Mouse (Mus musculus): ENCODE results near the gene Mical1. TPM values are rescaled to one million over a fixed set of nuclear protein-coding genes. Genes with fewer than 3 reads are reported as not detected.

Gene Mical1
- total and polyA plus RNA-seq, 3 experiments, result 1.3 to 15.7 TPM; not detected in 1

DNA sequence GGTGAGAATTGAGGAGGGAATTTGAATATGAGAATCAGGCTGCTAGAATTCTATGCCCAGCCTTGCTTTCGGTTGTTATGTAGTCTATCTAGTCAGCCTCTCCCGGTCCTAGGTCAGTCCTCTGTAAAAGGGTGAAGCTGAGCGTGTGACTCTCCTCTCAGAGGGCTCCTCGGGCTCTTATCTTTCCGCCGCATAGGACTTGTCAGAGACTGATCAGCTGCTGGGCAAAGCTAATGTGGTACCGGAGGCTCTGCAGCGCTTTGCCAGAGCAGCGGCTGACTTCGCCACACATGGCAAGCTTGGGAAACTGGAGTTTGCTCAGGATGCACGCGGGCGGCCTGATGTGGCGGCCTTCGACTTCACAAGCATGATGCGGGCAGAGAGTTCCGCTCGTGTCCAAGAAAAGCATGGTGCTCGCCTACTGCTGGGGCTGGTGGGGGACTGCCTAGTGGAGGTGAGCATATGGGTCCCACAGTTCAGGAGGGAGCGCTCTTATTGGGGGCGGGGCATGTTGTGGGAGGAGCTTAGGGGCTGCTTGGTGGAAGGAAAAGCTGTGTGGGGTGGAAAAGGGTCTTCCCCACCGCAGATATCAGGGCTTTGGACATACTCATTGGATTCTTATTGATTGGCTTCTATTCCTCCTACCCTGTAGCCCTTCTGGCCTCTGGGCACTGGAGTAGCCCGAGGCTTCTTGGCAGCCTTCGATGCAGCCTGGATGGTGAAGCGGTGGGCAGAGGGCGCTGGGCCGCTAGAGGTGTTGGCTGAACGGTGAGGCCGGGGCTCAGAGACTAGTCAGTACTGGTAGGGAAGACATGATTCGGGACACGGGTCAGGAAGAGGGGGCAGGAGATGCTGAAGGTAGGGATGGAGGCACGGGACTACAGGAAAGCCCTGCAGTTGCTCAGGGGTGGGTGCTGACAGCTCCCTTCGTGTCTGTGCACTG is 5.1 kb downstream of the Mical1 start:
- peaks cover 0 to 3% of the 10 kb centered on the region in 2 experiments; a peak in 1 of 4 replicates for H3K36me3 ChIP-seq (ENCODE audit: control insufficient read depth in 1 of 2, insufficient read depth in 2 of 2, low read length in 2 of 2)
- H3K9ac ChIP-seq (ENCODE audit: control insufficient read depth, low read depth, low read length, poor library complexity, severe bottlenecking), result no peak overlapping the region
- H3K79me2 ChIP-seq (ENCODE audit: control insufficient read depth, insufficient read depth, low read length, poor library complexity), result no peaks in the 10 kb centered on the region
- DNase-seq (ENCODE audit: low read depth, low spot score), result peak; percentile 51
- TF ChIP-seq ELF1 (IDR thresholded peaks at IDR 0.05; ENCODE audit: low read depth, low read length) (no peak), TBP (IDR thresholded peaks at IDR 0.05; ENCODE audit: low read depth, low read length) (no peak), MXI1 (IDR thresholded peaks at IDR 0.05; ENCODE audit: low read depth, low read length) (peak; percentile 29; the same call in 1 of the 2 replicates), USF2 (IDR thresholded peaks at IDR 0.05; ENCODE audit: borderline replicate concordance in 1 of 2, insufficient read depth in 1 of 2, low read depth in 1 of 2, low read length in 2 of 2) (no peak), HCFC1 (IDR thresholded peaks at IDR 0.05; ENCODE audit: low read depth, low read length) (no peak), TAL1 (IDR thresholded peaks at IDR 0.05; ENCODE audit: low read length) (0 out of 2 replicates have a peak, but pooled peaks have one; percentile 10), CHD1 (IDR thresholded peaks at IDR 0.05; ENCODE audit: low read depth, low read length) (no peak), CHD2 (IDR thresholded peaks at IDR 0.05; ENCODE audit: low read length) (no peak), POLR2AphosphoS5 (IDR thresholded peaks at IDR 0.05; ENCODE audit: borderline replicate concordance, low read depth, low read length) (no peak), MYB (IDR thresholded peaks at IDR 0.05; ENCODE audit: low read depth, low read length) (no peak), EP300 (IDR thresholded peaks at IDR 0.05; ENCODE audit: low read depth in 1 of 2, low read length in 2 of 2) (no peak), POLR2AphosphoS2 (IDR thresholded peaks at IDR 0.05; ENCODE audit: low read length) (no peak), SMC3 (IDR thresholded peaks at IDR 0.05; ENCODE audit: low read depth, low read length) (no peak), ETS1 (IDR thresholded peaks at IDR 0.05; ENCODE audit: low read depth, low read length) (peak; percentile 65), GATA1 (IDR thresholded peaks at IDR 0.05; ENCODE audit: low read depth, low read length) (0 out of 2 replicates have a peak, but pooled peaks have one; percentile 45), RAD21 (IDR thresholded peaks at IDR 0.05; ENCODE audit: low read depth, low read length) (no peak), BHLHE40 (IDR thresholded peaks at IDR 0.05; ENCODE audit: borderline replicate concordance, low read depth, low read length) (no peak), SIN3A (IDR thresholded peaks at IDR 0.05; ENCODE audit: low read length) (peak; percentile 45; the same call in 1 of the 2 replicates), ZKSCAN1 (IDR thresholded peaks at IDR 0.05; ENCODE audit: low read depth, low read length) (no peak)
- no peaks in the 10 kb centered on the region for H3K9me3 ChIP-seq (replicated peaks; ENCODE audit: insufficient read depth, low read length)
- no peak overlapping the region for H3K4me3 ChIP-seq (ENCODE audit: control insufficient read depth in 1 of 2, insufficient read depth in 1 of 2, low read depth in 2 of 2, low read length in 2 of 2)
- H3K27me3 ChIP-seq (ENCODE audit: control insufficient read depth in 1 of 2, insufficient read depth in 2 of 2, low read length in 2 of 2), result no peaks in the 10 kb centered on the region
- no peak overlapping the region for H3K27ac ChIP-seq (ENCODE audit: control insufficient read depth, low read depth, low read length)
- H3K4me1 ChIP-seq (ENCODE audit: control insufficient read depth in 1 of 2, insufficient read depth in 2 of 2, low read length in 2 of 2), result peaks cover 0 to 7% of the 10 kb centered on the region in 2 experiments; a peak in 3 of 4 replicates
